Mouse (Mus musculus): Measurements from ENCODE around the gene Gba.

GRCm38 (mm10) chr3:89199839-89200238 lies 2.9 kb upstream of the Gba start:
- no peak for TF ChIP-seq FLI1 (IDR thresholded peaks at IDR 0.05; ENCODE audit: low read length)
- no peak for TF ChIP-seq GATA1 (IDR thresholded peaks at IDR 0.05; ENCODE audit: borderline replicate concordance, low read length)
